ENCODE assay signal across 29 mouse cellular contexts in genomic region chr9:123846490-123846889, GRCm38 (mm10). TPM values are rescaled to one million over a fixed set of nuclear protein-coding genes. Genes with fewer than 3 reads are reported as not detected.
A peak's percentile ranks its signal among the peaks of the same experiment; 100 is the strongest.
DNase-seq lines count a peak whose midpoint lies in the region; ATAC-seq and TF ChIP-seq lines count a peak whose summit lies in the region.
"Had no signal": no experiment of that assay in that cellular context is flagged by ENCODE, and none has a peak within 500 bp of the region (broad histone marks: within the 10 kb centered on the region; RNA-seq: fewer than 3 reads in every experiment).

No protein-coding gene starts in this region.

- H3K36me3 ChIP-seq in heart, embryonic 13.5 days, result peaks cover 20% of the 10 kb centered on the region
- H3K36me3 ChIP-seq in G1E (replicated peaks), result peaks cover 32% of the 10 kb centered on the region
- peaks cover 13% of the 10 kb centered on the region; the same call in 1 of the 2 replicates for H3K36me3 ChIP-seq in liver, embryonic 15.5 days (replicated peaks)
- peaks cover 7% of the 10 kb centered on the region; the same call in 1 of the 2 replicates for H3K36me3 ChIP-seq in kidney, embryonic 15.5 days
- H3K36me3 ChIP-seq: midbrain, embryonic 13.5 days; neural tube, embryonic 12.5 days had no signal

- no peaks in the 10 kb centered on the region for H3K27me3 ChIP-seq in heart, embryonic 13.5 days (replicated peaks)
- no peaks in the 10 kb centered on the region for H3K27me3 ChIP-seq in G1E (ENCODE audit: insufficient read depth, low read length)
- no peaks in the 10 kb centered on the region for H3K27me3 ChIP-seq in liver, embryonic 15.5 days
- H3K27me3 ChIP-seq in kidney, embryonic 15.5 days, result no peaks in the 10 kb centered on the region
- H3K27me3 ChIP-seq: forebrain, embryonic 12.5 days; midbrain, embryonic 13.5 days; neural tube, embryonic 12.5 days had no signal

- no peak for ATAC-seq in heart, embryonic 13.5 days (ENCODE audit: extremely low read depth, insufficient number of reproducible peaks, low FRiP score, low TSS enrichment)
- peak; percentile 50 for ATAC-seq in G1E (ENCODE audit: extremely low read depth, insufficient number of reproducible peaks, low FRiP score, poor library complexity, severe bottlenecking)
- peak; percentile 47 for ATAC-seq in liver, embryonic 15.5 days (ENCODE audit: insufficient read depth)
- ATAC-seq in kidney, embryonic 15.5 days (replicated peaks; ENCODE audit: low FRiP score), result no peak
- ATAC-seq: hindbrain, embryonic 16.5 days; intestine, embryonic 16.5 days; midbrain, embryonic 13.5 days had no signal

- H3K9me3 ChIP-seq in heart, embryonic 13.5 days, result no peaks in the 10 kb centered on the region
- no peaks in the 10 kb centered on the region for H3K9me3 ChIP-seq in G1E (replicated peaks)
- H3K9me3 ChIP-seq in liver, embryonic 15.5 days (replicated peaks), result no peaks in the 10 kb centered on the region
- no peaks in the 10 kb centered on the region for H3K9me3 ChIP-seq in kidney, embryonic 15.5 days (replicated peaks)
- H3K9me3 ChIP-seq: forebrain, embryonic 12.5 days; hindbrain, embryonic 10.5 days; midbrain, embryonic 13.5 days; neural tube, embryonic 12.5 days had no signal

- 39% methylated on average over 1 of the region's 1 CpGs for WGBS in heart, embryonic 13.5 days
- WGBS in liver, embryonic 15.5 days (ENCODE audit: insufficient replicate concordance), result 15% methylated on average over 1 of the region's 1 CpGs
- 93% methylated on average over 1 of the region's 1 CpGs for WGBS in kidney, embryonic 15.5 days

- TF ChIP-seq CTCF in G1E (IDR thresholded peaks at IDR 0.05; ENCODE audit: low read depth, low read length), result no peak

- H3K9ac ChIP-seq in heart, embryonic 13.5 days, result no peak overlapping the region
- H3K9ac ChIP-seq in liver, embryonic 15.5 days, result no peak overlapping the region
- no peak overlapping the region for H3K9ac ChIP-seq in kidney, embryonic 15.5 days
- H3K9ac ChIP-seq: forebrain, embryonic 12.5 days; midbrain, embryonic 13.5 days; neural tube, embryonic 12.5 days had no signal

- H3K4me1 ChIP-seq in heart, embryonic 13.5 days, result peaks cover 56% of the 10 kb centered on the region
- peaks cover 60% of the 10 kb centered on the region for H3K4me1 ChIP-seq in G1E (ENCODE audit: insufficient read depth, low read depth, low read length)
- peaks cover 52% of the 10 kb centered on the region for H3K4me1 ChIP-seq in liver, embryonic 15.5 days (replicated peaks)
- H3K4me1 ChIP-seq in kidney, embryonic 15.5 days, result peaks cover 10% of the 10 kb centered on the region

- H3K4me3 ChIP-seq in heart, embryonic 13.5 days, result no peak overlapping the region
- H3K4me3 ChIP-seq in G1E (ENCODE audit: low read depth, low read length), result no peak overlapping the region
- no peak overlapping the region for H3K4me3 ChIP-seq in liver, embryonic 15.5 days (replicated peaks)
- H3K4me3 ChIP-seq in kidney, embryonic 15.5 days (replicated peaks), result no peak overlapping the region
- H3K4me3 ChIP-seq: forebrain, embryonic 12.5 days; hindbrain, embryonic 10.5 days; layer of hippocampus, adult 2 months; midbrain, embryonic 13.5 days; neural tube, embryonic 12.5 days had no signal

- DNase-seq in heart, adult 9 months (ENCODE audit: low spot score in 2 of 2), result no peak
- DNase-seq in G1E (ENCODE audit: low spot score) (peak; percentile 6), adipocyte (ENCODE audit: low spot score) (no peak)
- DNase-seq in c-Kit-positive CD71-positive TER-119-positive erythroid progenitor cells, embryonic 14.5 days (ENCODE audit: low spot score), result peak; percentile 45
- DNase-seq in adrenal gland, postnatal 14 days, result no peak
- DNase-seq: B cell, adult 2 months; cerebellum, adult 18-20 months; cerebellum, postnatal 14 days; kidney, adult 9 months; kidney, postnatal 25 days; layer of hippocampus, postnatal 36 days; lung, adult 18-20 months; lung, postnatal 10 days; right cerebral cortex, postnatal 14 days had no signal

- H3K27ac ChIP-seq in heart, embryonic 13.5 days (replicated peaks), result peak overlapping the region; percentile 94
- H3K27ac ChIP-seq in liver, embryonic 15.5 days (replicated peaks), result peak overlapping the region; percentile 68
- no peak overlapping the region for H3K27ac ChIP-seq in kidney, embryonic 15.5 days
- H3K27ac ChIP-seq: forebrain, embryonic 12.5 days; hindbrain, embryonic 10.5 days; layer of hippocampus, adult 2 months; midbrain, embryonic 13.5 days; neural tube, embryonic 12.5 days had no signal

- H3K4me2 ChIP-seq in heart, embryonic 13.5 days, result no peak overlapping the region
- peak overlapping the region; percentile 34; the same call in 1 of the 2 replicates for H3K4me2 ChIP-seq in liver, embryonic 15.5 days
- H3K4me2 ChIP-seq in kidney, embryonic 15.5 days, result no peak overlapping the region
- H3K4me2 ChIP-seq: forebrain, embryonic 12.5 days; midbrain, embryonic 13.5 days; neural tube, embryonic 12.5 days had no signal

RNA-seq across cellular contexts. Expression of gene Fyco1, which starts 5.2 kb away (rescaled TPM):
- 23.9 and 27.0 TPM in 2 replicates for polyA plus RNA-seq in heart, embryonic 13.5 days (2015; fragmentation: Nextera tagmentation; extraction: Ambion mirVana)
- total RNA-seq in G1E (2014; fragmentation: Nextera tagmentation), result 29.6 and 30.5 TPM in 2 replicates
- 11.8 and 12.1 TPM in 2 replicates for total RNA-seq in G1E (2017)
- 2.2 and 2.4 TPM in 2 replicates for polyA plus RNA-seq in G1E (2012)
- 3.8 and 4.0 TPM in 2 replicates for polyA plus RNA-seq in liver, embryonic 15.5 days (2015; fragmentation: Nextera tagmentation; extraction: Ambion mirVana)
- total RNA-seq in adrenal gland, postnatal 14 days (2021), result 41.8 and 42.8 TPM in 2 replicates
- 12.4 and 15.1 TPM in 2 replicates for polyA plus RNA-seq in kidney, embryonic 15.5 days (2015; fragmentation: Nextera tagmentation; extraction: Ambion mirVana)

RNA-seq across cellular contexts. Expression of gene Xcr1, which starts 15.3 kb away (rescaled TPM):
- polyA plus RNA-seq in heart, embryonic 13.5 days (2015; fragmentation: Nextera tagmentation; extraction: Ambion mirVana), result not detected in 2 replicates
- not detected in 2 replicates for total RNA-seq in G1E (2014; fragmentation: Nextera tagmentation)
- total RNA-seq in G1E (2017), result 0.06 and 0.11 TPM in 2 replicates
- polyA plus RNA-seq in G1E (2012), result not detected in 2 replicates
- polyA plus RNA-seq in liver, embryonic 15.5 days (2015; fragmentation: Nextera tagmentation; extraction: Ambion mirVana), result 0.03 TPM in 1 of 2 replicates, not detected in the other
- total RNA-seq in adrenal gland, postnatal 14 days (2021), result 0.11 and 0.30 TPM in 2 replicates
- polyA plus RNA-seq in kidney, embryonic 15.5 days (2015; fragmentation: Nextera tagmentation; extraction: Ambion mirVana), result not detected in 2 replicates
- total RNA-seq: gastrocnemius, adult 18-20 months; granulocyte monocyte progenitor cell, adult 5-6 weeks; layer of hippocampus, adult 2 months; layer of hippocampus, postnatal 36 days; left cerebral cortex, postnatal 10 days had no signal
- polyA plus RNA-seq: embryonic facial prominence, embryonic 11.5 days; forebrain, embryonic 12.5 days; neural tube, embryonic 12.5 days had no signal

RNA-seq across cellular contexts. Expression of gene Cxcr6, which starts 40.2 kb away (rescaled TPM):
- polyA plus RNA-seq in heart, embryonic 13.5 days (2015; fragmentation: Nextera tagmentation; extraction: Ambion mirVana), result 0.17 and 0.23 TPM in 2 replicates
- not detected in 2 replicates for total RNA-seq in G1E (2014; fragmentation: Nextera tagmentation)
- 0.12 and 0.27 TPM in 2 replicates for total RNA-seq in G1E (2017)
- polyA plus RNA-seq in G1E (2012), result not detected in 2 replicates
- polyA plus RNA-seq in liver, embryonic 15.5 days (2015; fragmentation: Nextera tagmentation; extraction: Ambion mirVana), result 0.08 and 0.22 TPM in 2 replicates
- total RNA-seq in adrenal gland, postnatal 14 days (2021), result 0.83 TPM in 1 of 2 replicates, not detected in the other
- polyA plus RNA-seq in kidney, embryonic 15.5 days (2015; fragmentation: Nextera tagmentation; extraction: Ambion mirVana), result 0.29 TPM in 1 of 2 replicates, not detected in the other
- total RNA-seq: adrenal gland, postnatal 4 days; granulocyte monocyte progenitor cell, adult 5-6 weeks; layer of hippocampus, adult 2 months; layer of hippocampus, postnatal 36 days; left cerebral cortex, postnatal 10 days had no signal
- polyA plus RNA-seq: embryonic facial prominence, embryonic 11.5 days; hindbrain, embryonic 10.5 days; neural tube, embryonic 12.5 days had no signal

Comparison
In these comparisons a context has a peak if more than half of its experiments do, and no peak if none do; other contexts are left out.
1. ATAC-seq: peak in G1E (single experiment) and liver, embryonic 15.5 days (single experiment); none in heart, embryonic 13.5 days (single experiment) and kidney, embryonic 15.5 days (single experiment).
2. DNase-seq: peak in G1E (single experiment) and c-Kit-positive CD71-positive TER-119-positive erythroid progenitor cells, embryonic 14.5 days (single experiment); none in heart, adult 9 months (0 of 2), adrenal gland, postnatal 14 days (single experiment) and adipocyte (single experiment).